Mouse (Mus musculus) A20 (cell line): ENCODE results near the gene Snrnp70.

Experiments
- DNase-seq: peaks from one replicate; pipeline ENCODE4 v3.0.0-alpha.2; 2011; ENCODE audit warnings: low read depth, low spot score

The Snrnp70 gene

DNA sequence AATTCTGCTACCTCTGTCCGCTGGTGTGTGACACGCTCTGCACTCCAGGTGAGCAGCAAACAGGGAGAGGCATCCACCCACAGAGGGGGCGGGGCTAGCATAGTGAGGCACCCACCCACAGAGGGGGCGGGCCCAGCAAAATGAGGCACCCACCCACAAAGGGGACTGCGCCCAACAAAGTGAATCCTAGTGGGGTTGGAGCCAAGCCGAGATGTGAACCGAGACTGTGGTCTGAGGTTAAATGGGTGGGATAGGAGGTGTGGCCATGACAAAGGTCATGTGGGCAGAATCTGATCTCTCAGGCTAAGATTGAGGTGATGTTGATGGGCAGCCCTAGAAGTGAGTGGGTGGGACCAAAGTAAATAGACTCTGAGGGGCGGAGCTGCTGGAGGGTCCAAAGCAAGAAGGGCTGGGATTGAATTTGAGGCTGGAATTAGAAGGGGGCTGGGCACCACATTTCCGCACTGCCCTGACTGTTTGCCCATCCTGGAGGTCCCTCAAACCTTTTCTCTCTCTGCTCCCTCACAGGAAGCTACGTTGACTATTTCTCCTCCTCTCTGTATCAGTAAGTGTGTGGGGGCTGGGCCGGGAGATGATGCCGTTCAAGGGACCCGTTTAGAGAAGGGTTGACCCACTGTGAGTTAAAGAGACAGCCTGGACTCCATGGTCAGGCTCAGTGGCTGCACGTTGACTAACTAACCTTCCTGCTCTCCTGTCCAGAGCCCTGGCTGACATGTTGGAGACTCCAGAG, 57.2 kb downstream of the Snrnp70 start:
- DNase-seq: peak; percentile 79

DNA sequence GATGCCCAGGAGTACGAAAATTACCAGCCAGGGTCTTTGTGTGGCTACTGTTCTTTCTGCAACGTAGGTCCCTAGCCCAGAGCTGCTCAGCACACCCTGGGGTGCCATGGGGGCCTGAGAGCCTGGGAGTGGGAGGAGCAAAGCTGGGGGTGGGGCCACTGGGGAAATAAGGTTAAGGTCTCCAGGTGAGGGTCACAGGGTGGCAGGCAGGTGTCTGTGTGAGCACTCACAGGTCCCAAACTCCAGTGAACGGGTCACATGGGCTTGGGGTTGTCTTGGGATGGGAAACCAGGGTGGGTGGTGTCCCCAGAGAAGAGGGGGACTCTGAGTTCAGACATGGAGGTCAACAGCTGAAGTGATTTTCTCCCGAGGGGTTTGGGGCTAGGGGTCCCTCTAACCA, 58.1 kb downstream of the Snrnp70 start:
- DNase-seq: no peak

DNA sequence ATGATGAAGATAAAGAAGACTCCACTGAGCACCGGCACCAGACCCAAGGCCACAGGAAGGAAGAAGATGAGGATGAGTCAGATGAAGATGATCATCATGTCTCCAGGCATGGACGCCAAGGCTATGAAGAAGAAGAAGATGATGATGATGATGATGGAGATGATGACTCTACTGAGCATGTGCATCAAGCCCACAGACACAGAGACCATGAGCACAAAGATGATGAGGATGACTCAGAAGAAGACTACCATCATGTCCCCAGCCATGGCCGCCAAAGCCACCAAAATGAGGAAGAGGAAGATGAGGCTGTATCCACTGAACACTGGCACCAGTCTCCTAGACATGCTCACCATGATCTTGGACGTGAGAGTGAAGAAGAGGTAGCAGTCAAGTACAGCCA, 59.2 kb downstream of the Snrnp70 start:
- no peak for DNase-seq

DNA sequence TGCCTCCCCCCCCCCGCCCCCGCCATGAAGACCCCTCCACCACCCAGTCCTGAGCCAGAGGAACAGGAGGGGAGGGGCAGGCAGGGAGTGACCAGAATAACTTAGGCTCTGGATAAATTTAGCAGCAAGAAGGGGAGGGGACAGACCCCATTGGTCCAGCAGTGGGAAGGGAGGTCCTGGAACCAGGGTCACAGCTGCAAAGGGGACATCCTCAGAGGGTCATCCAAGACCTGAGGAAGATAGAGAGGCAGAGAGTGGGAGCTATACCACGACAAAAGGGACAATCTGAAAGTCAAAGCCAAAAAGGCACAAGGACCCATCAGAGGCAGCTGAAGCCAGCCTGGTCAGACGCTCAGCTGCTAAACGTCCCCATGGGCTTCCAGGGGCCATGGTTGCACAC, 60.5 kb downstream of the Snrnp70 start, which contains the start of gene Hrc:
Gene Hrc, plus strand, starts transcription at position 235 of the 400 bp plus-strand sequence.
- DNase-seq: no peak

DNA sequence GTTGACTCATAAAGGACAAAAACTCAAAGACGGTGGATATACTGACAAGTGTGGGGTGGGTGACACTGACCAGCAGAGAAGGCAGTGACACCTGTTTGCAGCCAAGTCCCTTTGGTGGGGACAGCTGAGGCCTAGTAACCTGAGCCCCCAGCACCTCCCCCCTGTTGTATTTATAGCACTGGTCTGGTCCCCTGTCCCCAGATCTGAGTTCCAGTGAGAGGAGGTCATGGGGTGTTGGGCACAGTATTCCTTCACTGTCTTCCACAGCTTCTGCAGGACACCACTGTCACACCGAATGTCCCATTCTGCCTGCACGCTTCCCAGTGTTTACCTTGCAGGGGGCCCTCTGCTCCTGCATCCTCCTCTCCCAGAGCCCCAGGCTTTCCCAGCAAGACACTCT, 60.9 kb downstream of the Snrnp70 start:
- DNase-seq: no peak

DNA sequence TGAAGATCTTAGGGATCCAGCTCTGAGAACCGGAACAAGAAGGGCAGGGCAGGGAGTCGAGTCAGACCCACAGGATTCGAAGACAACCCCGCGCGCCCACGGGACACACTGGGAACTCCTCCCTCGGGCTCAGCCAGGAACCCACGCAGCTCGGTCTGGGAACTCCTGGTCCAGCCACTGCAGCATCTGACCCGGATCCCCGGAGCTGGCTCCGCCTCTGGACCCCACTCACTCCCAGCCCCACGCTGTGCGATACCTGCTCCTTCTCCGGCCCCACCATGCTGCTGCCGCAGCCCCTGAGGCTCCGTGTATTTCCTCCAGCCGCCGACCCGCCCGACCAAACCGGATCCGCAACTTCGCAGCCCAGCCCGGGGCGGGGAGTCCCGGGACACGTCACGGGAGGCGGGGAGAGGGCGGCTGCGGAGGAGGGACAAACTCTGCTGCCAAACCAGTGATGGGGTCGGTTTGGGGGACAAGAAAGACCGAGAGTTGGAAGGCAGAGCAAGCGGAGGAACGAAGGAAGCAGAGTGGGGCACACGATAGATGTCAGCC, 62.0 kb downstream of the Snrnp70 start, which contains the start of gene Trpm4:
Gene Trpm4, minus strand, starts transcription at position 350 of the 552 bp plus-strand sequence.
- peak; percentile 81 for DNase-seq

DNA sequence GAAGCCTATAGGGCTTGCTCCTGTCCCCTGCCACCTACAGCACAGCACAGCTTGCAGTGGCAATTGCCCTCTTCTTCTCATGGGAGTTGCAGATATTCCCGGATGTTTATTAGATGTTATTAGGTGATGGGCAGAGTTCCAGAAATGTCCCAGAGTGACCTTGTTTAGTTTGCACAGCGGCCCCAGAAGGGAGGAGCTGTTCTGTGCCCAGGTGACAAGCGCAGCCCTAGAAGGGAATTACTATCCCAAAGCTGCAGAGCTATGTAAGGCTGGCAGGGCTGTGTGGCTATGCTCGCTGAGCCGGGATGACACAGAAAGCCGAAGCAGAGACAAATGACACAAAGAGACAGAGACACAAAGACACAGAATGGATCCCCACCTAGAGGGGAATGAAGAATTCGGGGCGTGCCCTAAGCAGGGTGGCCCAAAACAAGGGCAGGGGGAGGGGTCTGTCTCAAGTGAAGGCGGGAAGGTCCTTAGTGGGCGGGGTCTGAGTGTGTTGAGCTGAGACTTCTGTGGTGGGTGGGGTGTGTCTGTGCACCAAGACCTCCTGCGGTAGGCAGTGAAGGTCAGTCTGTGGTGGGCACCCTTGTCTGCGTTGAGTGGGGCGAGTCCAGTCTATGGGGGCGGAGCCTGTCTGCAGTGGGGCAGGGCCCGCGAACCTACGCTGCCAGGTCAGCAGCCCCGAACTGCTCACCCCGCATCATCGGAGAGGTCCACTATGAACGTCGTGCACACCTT, 62.7 kb downstream of the Snrnp70 start:
- peak; percentile 75 for DNase-seq

DNA sequence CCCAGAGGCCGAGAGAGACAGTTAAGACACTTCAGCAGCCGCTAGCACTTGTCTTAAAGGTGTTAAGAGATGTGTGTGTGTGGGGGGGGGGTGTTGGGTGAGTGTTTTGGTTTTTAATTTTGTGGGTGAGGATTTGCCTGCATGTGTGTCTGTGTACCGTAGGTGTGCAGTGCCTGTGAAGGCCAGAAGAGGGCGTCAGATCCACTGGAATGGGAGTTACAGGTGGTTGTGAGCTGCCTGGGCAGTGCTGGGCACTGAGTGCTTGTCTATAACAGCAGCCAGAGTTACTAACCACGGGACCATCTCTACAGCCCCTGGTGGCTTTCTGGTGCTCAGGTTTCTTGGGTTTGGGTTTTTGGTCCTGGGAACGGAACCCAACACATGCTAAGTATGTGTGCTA, 64.0 kb downstream of the Snrnp70 start:
- DNase-seq: no peak

DNA sequence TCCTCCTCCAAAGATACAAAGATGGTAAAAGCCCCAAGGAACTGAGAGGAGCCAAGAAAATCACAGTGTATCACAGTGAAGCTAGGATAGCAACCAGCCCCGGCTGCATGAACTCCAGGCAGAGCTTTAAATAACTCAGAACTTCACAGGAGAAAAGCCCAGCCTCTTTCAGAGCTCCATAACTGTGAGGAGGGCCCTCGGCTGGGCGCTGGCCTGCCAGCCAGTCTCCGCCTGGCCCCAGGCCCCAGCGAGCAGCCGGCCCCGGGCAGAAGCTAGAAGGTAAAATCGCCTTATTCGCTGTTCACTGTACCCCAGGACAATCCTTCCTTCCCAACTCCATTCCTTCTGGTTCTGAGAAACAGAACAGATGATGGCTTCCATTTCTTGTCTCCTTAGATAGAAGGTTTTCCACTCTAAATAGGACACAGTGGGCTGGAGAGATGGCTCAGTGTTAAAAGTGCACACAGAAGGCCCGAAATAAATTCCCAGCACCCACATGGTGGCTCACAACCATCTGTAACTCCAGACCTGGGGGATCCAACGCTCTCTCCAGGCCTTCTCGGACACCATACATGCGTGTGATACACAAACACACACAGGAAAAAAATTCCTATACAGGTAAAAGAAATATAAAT, 66.6 kb downstream of the Snrnp70 start:
- no peak for DNase-seq
